Mouse (Mus musculus): ENCODE results near the gene Adgrg3. TPM values are rescaled to one million over a fixed set of nuclear protein-coding genes. Genes with fewer than 3 reads are reported as not detected.
"Not testable (repeated sequence)": the region's sequence is repeated elsewhere in the genome, so short reads cannot be mapped to it uniquely, and the experiment has no call there.

The Adgrg3 gene
- total and polyA plus RNA-seq, 3 experiments: 0.12 to 0.49 TPM; not detected in 1

- Histone ChIP-seq H3K27me3 (ENCODE audit: insufficient read depth, low read length) (no peaks in the 10 kb centered on the region; the same call in none of the 2 replicates), H3K9me3 (replicated peaks) (peaks cover 4% of the 10 kb centered on the region), H3K36me3 (replicated peaks) (no peaks in the 10 kb centered on the region), H3K4me1 (ENCODE audit: insufficient read depth, low read depth, low read length) (no peaks in the 10 kb centered on the region; the same call in 1 of the 2 replicates), H3K4me3 (ENCODE audit: low read depth, low read length) (no peak overlapping the region)
- no peak for DNase-seq (ENCODE audit: low spot score)
- TF ChIP-seq CTCF (IDR thresholded peaks at IDR 0.05; ENCODE audit: low read depth, low read length) (no peak), GATA2 (IDR thresholded peaks at IDR 0.05; ENCODE audit: borderline replicate concordance, low read depth, low read length) (no peak), TAL1 (conservative IDR thresholded peaks at IDR 0.05; ENCODE audit: low read depth, low read length) (no peak), GATA1 (IDR thresholded peaks at IDR 0.05; ENCODE audit: borderline replicate concordance, low read length) (no peak), POLR2AphosphoS5 (IDR thresholded peaks at IDR 0.05; ENCODE audit: insufficient replicate concordance, low read depth, low read length) (no peak)
- ATAC-seq (ENCODE audit: extremely low read depth, insufficient number of reproducible peaks, low FRiP score, poor library complexity, severe bottlenecking): no peak
Measured at GRCm38 (mm10) chr8:95025421-95025820, 7.9 kb downstream of the Adgrg3 start.

- H3K27me3 ChIP-seq (ENCODE audit: insufficient read depth, low read length); H3K36me3 ChIP-seq (replicated peaks); H3K4me1 ChIP-seq (ENCODE audit: insufficient read depth, low read depth, low read length); H3K4me3 ChIP-seq (ENCODE audit: low read depth, low read length); ATAC-seq (ENCODE audit: extremely low read depth, insufficient number of reproducible peaks, low FRiP score, poor library complexity, severe bottlenecking); H3K9me3 ChIP-seq (replicated peaks); DNase-seq (ENCODE audit: low spot score): not testable (repeated sequence)
Measured at GRCm38 (mm10) chr8:95028391-95028790, 10.9 kb downstream of the Adgrg3 start.

- DNase-seq (ENCODE audit: low spot score) (no peak), ATAC-seq (ENCODE audit: extremely low read depth, insufficient number of reproducible peaks, low FRiP score, poor library complexity, severe bottlenecking) (no peak)
- Histone ChIP-seq H3K4me1 (ENCODE audit: insufficient read depth, low read depth, low read length) (no peaks in the 10 kb centered on the region), H3K36me3 (replicated peaks) (no peaks in the 10 kb centered on the region), H3K4me3 (ENCODE audit: low read depth, low read length) (no peak overlapping the region), H3K9me3 (replicated peaks) (no peaks in the 10 kb centered on the region), H3K27me3 (ENCODE audit: insufficient read depth, low read length) (peaks cover 36% of the 10 kb centered on the region)
- no peak for TF ChIP-seq TAL1 (conservative IDR thresholded peaks at IDR 0.05; ENCODE audit: low read depth, low read length)
- TF ChIP-seq POLR2AphosphoS5 (IDR thresholded peaks at IDR 0.05; ENCODE audit: insufficient replicate concordance, low read depth, low read length): no peak
- TF ChIP-seq GATA1 (IDR thresholded peaks at IDR 0.05; ENCODE audit: borderline replicate concordance, low read length): no peak
- TF ChIP-seq GATA2 (IDR thresholded peaks at IDR 0.05; ENCODE audit: borderline replicate concordance, low read depth, low read length): no peak
- TF ChIP-seq CTCF (IDR thresholded peaks at IDR 0.05; ENCODE audit: low read depth, low read length): no peak
Measured at GRCm38 (mm10) chr8:95037106-95037925, 19.8 kb downstream of the Adgrg3 start.

- no peaks in the 10 kb centered on the region for H3K36me3 ChIP-seq (replicated peaks)
- H3K9me3 ChIP-seq (replicated peaks): no peaks in the 10 kb centered on the region
- no peak overlapping the region for H3K4me3 ChIP-seq (ENCODE audit: low read depth, low read length)
- H3K4me1 ChIP-seq (ENCODE audit: insufficient read depth, low read depth, low read length): no peaks in the 10 kb centered on the region
- ATAC-seq (ENCODE audit: extremely low read depth, insufficient number of reproducible peaks, low FRiP score, poor library complexity, severe bottlenecking) (no peak), DNase-seq (ENCODE audit: low spot score) (no peak)
- TF ChIP-seq TAL1 (conservative IDR thresholded peaks at IDR 0.05; ENCODE audit: low read depth, low read length) (no peak), CTCF (IDR thresholded peaks at IDR 0.05; ENCODE audit: low read depth, low read length) (no peak), GATA1 (IDR thresholded peaks at IDR 0.05; ENCODE audit: borderline replicate concordance, low read length) (no peak), POLR2AphosphoS5 (IDR thresholded peaks at IDR 0.05; ENCODE audit: insufficient replicate concordance, low read depth, low read length) (no peak), GATA2 (IDR thresholded peaks at IDR 0.05; ENCODE audit: borderline replicate concordance, low read depth, low read length) (no peak)
- H3K27me3 ChIP-seq (ENCODE audit: insufficient read depth, low read length): peaks cover 28% of the 10 kb centered on the region
Measured at GRCm38 (mm10) chr8:95041883-95042784, 24.6 kb downstream of the Adgrg3 start.

- Histone ChIP-seq H3K36me3 (replicated peaks) (no peaks in the 10 kb centered on the region), H3K4me1 (ENCODE audit: insufficient read depth, low read depth, low read length) (no peaks in the 10 kb centered on the region), H3K9me3 (replicated peaks) (no peaks in the 10 kb centered on the region), H3K4me3 (ENCODE audit: low read depth, low read length) (no peak overlapping the region), H3K27me3 (ENCODE audit: insufficient read depth, low read length) (peaks cover 24% of the 10 kb centered on the region)
- DNase-seq (ENCODE audit: low spot score) (no peak), ATAC-seq (ENCODE audit: extremely low read depth, insufficient number of reproducible peaks, low FRiP score, poor library complexity, severe bottlenecking) (no peak)
- no peak for TF ChIP-seq POLR2AphosphoS5 (IDR thresholded peaks at IDR 0.05; ENCODE audit: insufficient replicate concordance, low read depth, low read length)
- TF ChIP-seq GATA1 (IDR thresholded peaks at IDR 0.05; ENCODE audit: borderline replicate concordance, low read length): no peak
- no peak for TF ChIP-seq GATA2 (IDR thresholded peaks at IDR 0.05; ENCODE audit: borderline replicate concordance, low read depth, low read length)
- TF ChIP-seq CTCF (IDR thresholded peaks at IDR 0.05; ENCODE audit: low read depth, low read length): no peak
- TF ChIP-seq TAL1 (conservative IDR thresholded peaks at IDR 0.05; ENCODE audit: low read depth, low read length): no peak
Measured at GRCm38 (mm10) chr8:95044811-95045210, 27.3 kb downstream of the Adgrg3 start.

GRCm38 (mm10) chr8:95046982-95047381 is 29.5 kb downstream of the Adgrg3 start:
- no peak overlapping the region for H3K4me3 ChIP-seq (ENCODE audit: low read depth, low read length)
- DNase-seq (ENCODE audit: low spot score) (no peak), ATAC-seq (ENCODE audit: extremely low read depth, insufficient number of reproducible peaks, low FRiP score, poor library complexity, severe bottlenecking) (no peak)
- TF ChIP-seq POLR2AphosphoS5 (IDR thresholded peaks at IDR 0.05; ENCODE audit: insufficient replicate concordance, low read depth, low read length): no peak
- no peak for TF ChIP-seq TAL1 (conservative IDR thresholded peaks at IDR 0.05; ENCODE audit: low read depth, low read length)
- no peak for TF ChIP-seq GATA1 (IDR thresholded peaks at IDR 0.05; ENCODE audit: borderline replicate concordance, low read length)
- no peak for TF ChIP-seq CTCF (IDR thresholded peaks at IDR 0.05; ENCODE audit: low read depth, low read length)
- no peak for TF ChIP-seq GATA2 (IDR thresholded peaks at IDR 0.05; ENCODE audit: borderline replicate concordance, low read depth, low read length)
- no peaks in the 10 kb centered on the region for H3K36me3 ChIP-seq (replicated peaks)
- peaks cover 18% of the 10 kb centered on the region for H3K27me3 ChIP-seq (ENCODE audit: insufficient read depth, low read length)
- no peaks in the 10 kb centered on the region for H3K4me1 ChIP-seq (ENCODE audit: insufficient read depth, low read depth, low read length)
- no peaks in the 10 kb centered on the region for H3K9me3 ChIP-seq (replicated peaks)
